Mouse (Mus musculus): ENCODE data around the gene Dapp1. TPM values are rescaled to one million over a fixed set of nuclear protein-coding genes. Genes with fewer than 3 reads are reported as not detected.

Gene Dapp1
- polyA plus RNA-seq, 1 experiment = 0.16 TPM

DNA sequence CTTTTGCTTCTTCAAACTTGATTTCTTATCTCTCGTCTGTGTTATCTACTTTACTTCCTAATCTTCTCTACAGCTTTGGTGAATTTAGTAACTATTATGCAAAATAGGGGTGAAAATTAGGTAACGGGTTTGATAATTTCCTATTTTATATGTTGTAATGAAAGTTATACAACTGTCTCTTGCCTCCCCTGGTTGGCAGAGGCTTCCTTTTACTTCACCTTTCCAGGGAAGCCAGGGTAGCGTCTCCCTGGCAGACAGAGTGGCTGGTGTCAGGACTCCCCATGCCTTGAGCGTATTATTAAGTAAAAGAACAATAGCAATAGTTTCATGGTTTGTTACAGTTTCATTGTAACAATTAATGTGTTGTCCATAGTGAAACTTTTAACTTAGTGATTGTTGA, 87.6 kb downstream of the Dapp1 start:
- Histone ChIP-seq H3K4me2 (ENCODE audit: low read depth) (no peak overlapping the region), H3ac (ENCODE audit: control insufficient read depth, insufficient read length) (no peak overlapping the region), H3K36me3 (ENCODE audit: control insufficient read depth, insufficient read depth) (no peaks in the 10 kb centered on the region), H3K79me2 (ENCODE audit: control insufficient read depth, insufficient read depth) (no peaks in the 10 kb centered on the region), H3K4me3 (no peak overlapping the region), H3K27me3 (ENCODE audit: control insufficient read depth, insufficient read depth, insufficient read length) (no peaks in the 10 kb centered on the region)
- TF ChIP-seq MYOG (IDR thresholded peaks at IDR 0.05; ENCODE audit: control insufficient read depth in 1 of 3, insufficient read depth in 1 of 3, insufficient read length in 2 of 3, low read depth in 2 of 3) = no peak
- no peak for TF ChIP-seq POLR2A (IDR thresholded peaks at IDR 0.05; ENCODE audit: insufficient read length, low read depth)
- no peak for TF ChIP-seq MAX (IDR thresholded peaks at IDR 0.05; ENCODE audit: low read depth)
- no peak for TF ChIP-seq POLR2AphosphoS2 (IDR thresholded peaks at IDR 0.05; ENCODE audit: insufficient read length, low read depth)
- TF ChIP-seq TCF3 (IDR thresholded peaks at IDR 0.05; ENCODE audit: insufficient read length, low read depth) = no peak
- TF ChIP-seq SRF (IDR thresholded peaks at IDR 0.05; ENCODE audit: control insufficient read depth, insufficient read length, low read depth) = no peak
- no peak for TF ChIP-seq REST (IDR thresholded peaks at IDR 0.05; ENCODE audit: insufficient read depth, insufficient read length)
- no peak for TF ChIP-seq CEBPB (IDR thresholded peaks at IDR 0.05; ENCODE audit: insufficient read depth, poor library complexity, severe bottlenecking)
- TF ChIP-seq E2F4 (IDR thresholded peaks at IDR 0.05; ENCODE audit: insufficient read depth) = no peak
- no peak for TF ChIP-seq MYOD1 (IDR thresholded peaks at IDR 0.05; ENCODE audit: control insufficient read depth in 1 of 3, insufficient read length in 2 of 3, low read depth in 2 of 3)
- TF ChIP-seq USF1 (IDR thresholded peaks at IDR 0.05; ENCODE audit: low read depth) = no peak
- TF ChIP-seq TCF12 (IDR thresholded peaks at IDR 0.05; ENCODE audit: insufficient read depth, poor library complexity, severe bottlenecking) = no peak

- Histone ChIP-seq H3K79me2 (ENCODE audit: control insufficient read depth, insufficient read depth) (no peaks in the 10 kb centered on the region), H3K4me3 (no peak overlapping the region), H3K36me3 (ENCODE audit: control insufficient read depth, insufficient read depth) (no peaks in the 10 kb centered on the region), H3K4me2 (ENCODE audit: low read depth) (no peak overlapping the region), H3K27me3 (ENCODE audit: control insufficient read depth, insufficient read depth, insufficient read length) (no peaks in the 10 kb centered on the region), H3ac (ENCODE audit: control insufficient read depth, insufficient read length) (no peak overlapping the region)
- TF ChIP-seq TCF3 (IDR thresholded peaks at IDR 0.05; ENCODE audit: insufficient read length, low read depth) = no peak
- no peak for TF ChIP-seq USF1 (IDR thresholded peaks at IDR 0.05; ENCODE audit: low read depth)
- no peak for TF ChIP-seq E2F4 (IDR thresholded peaks at IDR 0.05; ENCODE audit: insufficient read depth)
- TF ChIP-seq SRF (IDR thresholded peaks at IDR 0.05; ENCODE audit: control insufficient read depth, insufficient read length, low read depth) = no peak
- TF ChIP-seq MYOD1 (IDR thresholded peaks at IDR 0.05; ENCODE audit: control insufficient read depth in 1 of 3, insufficient read length in 2 of 3, low read depth in 2 of 3) = no peak
- TF ChIP-seq TCF12 (IDR thresholded peaks at IDR 0.05; ENCODE audit: insufficient read depth, poor library complexity, severe bottlenecking) = no peak
- TF ChIP-seq MYOG (IDR thresholded peaks at IDR 0.05; ENCODE audit: control insufficient read depth in 1 of 3, insufficient read depth in 1 of 3, insufficient read length in 2 of 3, low read depth in 2 of 3) = no peak
- TF ChIP-seq MAX (IDR thresholded peaks at IDR 0.05; ENCODE audit: low read depth) = no peak
- no peak for TF ChIP-seq REST (IDR thresholded peaks at IDR 0.05; ENCODE audit: insufficient read depth, insufficient read length)
- no peak for TF ChIP-seq CEBPB (IDR thresholded peaks at IDR 0.05; ENCODE audit: insufficient read depth, poor library complexity, severe bottlenecking)
- TF ChIP-seq POLR2A (IDR thresholded peaks at IDR 0.05; ENCODE audit: insufficient read length, low read depth) = no peak
Measured at GRCm38 (mm10) chr3:137892118-137892517, 89.2 kb downstream of the Dapp1 start.

DNA sequence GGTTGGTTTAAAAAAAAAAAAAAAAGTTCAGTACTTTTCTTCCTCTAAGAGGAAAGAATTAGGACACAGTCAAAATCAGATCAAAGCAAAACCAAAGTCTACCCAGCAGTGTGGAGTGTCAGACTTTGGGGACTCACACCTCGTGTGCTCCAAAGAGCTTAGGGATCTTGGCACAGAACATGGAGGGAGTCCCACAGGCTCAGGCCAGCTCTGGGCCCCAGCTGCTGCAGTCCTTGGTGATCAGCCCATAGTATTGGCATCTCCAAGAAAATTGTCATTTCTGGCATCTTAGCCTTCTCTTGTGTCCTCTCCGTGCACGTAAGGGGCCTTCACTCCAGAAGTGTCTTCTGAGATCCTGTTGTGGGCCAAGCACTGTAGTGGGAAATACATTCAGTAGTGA, 90.3 kb downstream of the Dapp1 start:
- TF ChIP-seq MYOG (IDR thresholded peaks at IDR 0.05; ENCODE audit: control insufficient read depth in 1 of 3, insufficient read depth in 1 of 3, insufficient read length in 2 of 3, low read depth in 2 of 3) (no peak), TCF12 (IDR thresholded peaks at IDR 0.05; ENCODE audit: insufficient read depth, poor library complexity, severe bottlenecking) (no peak), MYOD1 (IDR thresholded peaks at IDR 0.05; ENCODE audit: control insufficient read depth in 1 of 3, insufficient read length in 2 of 3, low read depth in 2 of 3) (no peak), MAX (IDR thresholded peaks at IDR 0.05; ENCODE audit: low read depth) (no peak), CEBPB (IDR thresholded peaks at IDR 0.05; ENCODE audit: insufficient read depth, poor library complexity, severe bottlenecking) (no peak), E2F4 (IDR thresholded peaks at IDR 0.05; ENCODE audit: insufficient read depth) (no peak), TCF3 (IDR thresholded peaks at IDR 0.05; ENCODE audit: insufficient read length, low read depth) (no peak)
- Histone ChIP-seq H3K4me3 (no peak overlapping the region), H3K79me2 (ENCODE audit: control insufficient read depth, insufficient read depth) (no peaks in the 10 kb centered on the region), H3K4me2 (ENCODE audit: low read depth) (no peak overlapping the region), H3K27me3 (ENCODE audit: control insufficient read depth, insufficient read depth, insufficient read length) (no peaks in the 10 kb centered on the region), H3ac (ENCODE audit: control insufficient read depth, insufficient read length) (no peak overlapping the region), H3K36me3 (ENCODE audit: control insufficient read depth, insufficient read depth) (no peaks in the 10 kb centered on the region)

GRCm38 (mm10) chr3:137887961-137888360, 93.4 kb downstream of the Dapp1 start:
- Histone ChIP-seq H3K79me2 (ENCODE audit: control insufficient read depth, insufficient read depth) (no peaks in the 10 kb centered on the region), H3K4me2 (ENCODE audit: low read depth) (no peak overlapping the region), H3K4me3 (no peak overlapping the region), H3K27me3 (ENCODE audit: control insufficient read depth, insufficient read depth, insufficient read length) (no peaks in the 10 kb centered on the region), H3ac (ENCODE audit: control insufficient read depth, insufficient read length) (no peak overlapping the region), H3K36me3 (ENCODE audit: control insufficient read depth, insufficient read depth) (no peaks in the 10 kb centered on the region)
- TF ChIP-seq MYOD1 (IDR thresholded peaks at IDR 0.05; ENCODE audit: control insufficient read depth in 1 of 3, insufficient read length in 2 of 3, low read depth in 2 of 3) = no peak
- no peak for TF ChIP-seq CEBPB (IDR thresholded peaks at IDR 0.05; ENCODE audit: insufficient read depth, poor library complexity, severe bottlenecking)
- TF ChIP-seq POLR2A (IDR thresholded peaks at IDR 0.05; ENCODE audit: insufficient read length, low read depth) = no peak
- TF ChIP-seq SRF (IDR thresholded peaks at IDR 0.05; ENCODE audit: control insufficient read depth, insufficient read length, low read depth) = no peak
- no peak for TF ChIP-seq E2F4 (IDR thresholded peaks at IDR 0.05; ENCODE audit: insufficient read depth)
- TF ChIP-seq USF1 (IDR thresholded peaks at IDR 0.05; ENCODE audit: low read depth) = no peak
- TF ChIP-seq MAX (IDR thresholded peaks at IDR 0.05; ENCODE audit: low read depth) = no peak
- no peak for TF ChIP-seq POLR2AphosphoS2 (IDR thresholded peaks at IDR 0.05; ENCODE audit: insufficient read length, low read depth)
- no peak for TF ChIP-seq MYOG (IDR thresholded peaks at IDR 0.05; ENCODE audit: control insufficient read depth in 1 of 3, insufficient read depth in 1 of 3, insufficient read length in 2 of 3, low read depth in 2 of 3)
- no peak for TF ChIP-seq TCF3 (IDR thresholded peaks at IDR 0.05; ENCODE audit: insufficient read length, low read depth)
- TF ChIP-seq REST (IDR thresholded peaks at IDR 0.05; ENCODE audit: insufficient read depth, insufficient read length) = no peak
- no peak for TF ChIP-seq TCF12 (IDR thresholded peaks at IDR 0.05; ENCODE audit: insufficient read depth, poor library complexity, severe bottlenecking)

All from myocyte (in vitro differentiated cells).